Mouse (Mus musculus) subcutaneous adipose tissue, adult 2 months (tissue): ENCODE results near the gene Socs4. TPM values are rescaled to one million over a fixed set of nuclear protein-coding genes. Genes with fewer than 3 reads are reported as not detected.

Experiments used
- polyA plus RNA-seq: library from polyadenylated mRNA; depleted of rRNA; stranded (reverse); fragments of >200 nt; gene quantifications from 2 replicates; pipeline ENCODE4 v1.2.3, GENCODE M21; 2012; ENCODE audit warnings: low replicate concordance; rRNA removed

Socs4 gene
- 2.9 and 4.3 TPM in 2 replicates for polyA plus RNA-seq

GRCm38 (mm10) chr14:47276637-47277393 lies at the start of gene Socs4, which contains the start of gene Wdhd1:
Socs4 (plus strand) TSS chr14:47276931.
Wdhd1 (minus strand) TSS chr14:47276857.

GRCm38 (mm10) chr14:47297785-47298407 lies 21.2 kb downstream of the Socs4 start, which contains the start of gene Mapk1ip1l:
Mapk1ip1l (plus strand) TSS chr14:47298266.

Other genes with a start within 250 kb of the Socs4 start
- gene Gch1, start 87.5 kb upstream of the Socs4 start, polyA plus RNA-seq = 4.1 and 4.3 TPM in 2 replicates
- 0.89 and 2.5 TPM in 2 replicates for gene Wdhd1, start 74 bp upstream of the Socs4 start, polyA plus RNA-seq
- 21.2 and 42.0 TPM in 2 replicates for gene Mapk1ip1l, start 21.3 kb downstream of the Socs4 start, polyA plus RNA-seq
- 167 and 321 TPM in 2 replicates for gene Lgals3, start 90.8 kb downstream of the Socs4 start, polyA plus RNA-seq
- gene Dlgap5, start 141.5 kb downstream of the Socs4 start, polyA plus RNA-seq = 0.37 and 2.1 TPM in 2 replicates
- gene Fbxo34, start 173.5 kb downstream of the Socs4 start, polyA plus RNA-seq = 14.6 and 14.8 TPM in 2 replicates